Mouse (Mus musculus) layer of hippocampus, adult 8-10 months (tissue): ENCODE data around the gene Notch2. TPM values are rescaled to one million over a fixed set of nuclear protein-coding genes. Genes with fewer than 3 reads are reported as not detected.

Experiments
- DNase-seq, 2 experiments: peaks; one replicate each; pipeline ENCODE4 v3.0.0; 2022; ENCODE audit warnings: low spot score in 2 of 2
- total RNA-seq, 4 experiments: library from RNA; stranded (reverse); gene quantifications; 2 replicates each; pipeline ENCODE4 v1.2.4; 2022

Notch2 gene
- total RNA-seq: 10 to 100 TPM; 22.9 to 29.1 (median 26.8) TPM

- peak; percentile 79 to 91 for DNase-seq
These were observed at the start of gene Notch2 for GRCm38 (mm10) chr3:98013401-98014281. Gene Notch2, plus strand, starts transcription at chr3:98013527.

- DNase-seq: no peak
These were observed 48.4 kb upstream of the Notch2 start for GRCm38 (mm10) chr3:97964878-97965353.

- DNase-seq: no peak
These were observed 45.7 kb upstream of the Notch2 start for GRCm38 (mm10) chr3:97967627-97968026.

GRCm38 (mm10) chr3:97968191-97968590 is 45.1 kb upstream of the Notch2 start:
- DNase-seq: no peak

- DNase-seq: no peak
These were observed 44.3 kb upstream of the Notch2 start for GRCm38 (mm10) chr3:97969019-97969418.

- no peak for DNase-seq
These were observed 42.2 kb upstream of the Notch2 start for GRCm38 (mm10) chr3:97971117-97971516.

- DNase-seq: no peak
These were observed 41.1 kb upstream of the Notch2 start for GRCm38 (mm10) chr3:97972200-97972599.

- DNase-seq: no peak
These were observed 40.6 kb upstream of the Notch2 start for GRCm38 (mm10) chr3:97972707-97973106.

- DNase-seq: no peak
These were observed 40.0 kb upstream of the Notch2 start for GRCm38 (mm10) chr3:97973306-97973705.

- DNase-seq: no peak
These were observed 39.0 kb upstream of the Notch2 start for GRCm38 (mm10) chr3:97974197-97974770.

- no peak for DNase-seq
These were observed 36.6 kb upstream of the Notch2 start for GRCm38 (mm10) chr3:97976706-97977105.

- DNase-seq: no peak
These were observed 34.6 kb upstream of the Notch2 start for GRCm38 (mm10) chr3:97978710-97979109.

GRCm38 (mm10) chr3:97980683-97981327 is 32.5 kb upstream of the Notch2 start:
- no peak for DNase-seq

GRCm38 (mm10) chr3:97981376-97981906 is 31.9 kb upstream of the Notch2 start:
- no peak for DNase-seq

- DNase-seq: no peak
These were observed 28.3 kb upstream of the Notch2 start for GRCm38 (mm10) chr3:97984870-97985506.

GRCm38 (mm10) chr3:97985691-97986090 is 27.6 kb upstream of the Notch2 start:
- no peak for DNase-seq

- DNase-seq: no peak
These were observed 26.2 kb upstream of the Notch2 start for GRCm38 (mm10) chr3:97987153-97987552.

- DNase-seq: no peak
These were observed 24.6 kb upstream of the Notch2 start for GRCm38 (mm10) chr3:97988756-97989155.

- DNase-seq: no peak
These were observed 22.8 kb upstream of the Notch2 start for GRCm38 (mm10) chr3:97990576-97990975.

- no peak for DNase-seq
These were observed 21.0 kb upstream of the Notch2 start for GRCm38 (mm10) chr3:97992289-97992688.

- DNase-seq: no peak
These were observed 20.1 kb upstream of the Notch2 start for GRCm38 (mm10) chr3:97993196-97993595.
